Mouse (Mus musculus) ES-Bruce4 (cell line): ENCODE measurements at regions not wholly inside any gene's neighbourhood (a gene's known extent, or its start where the extent isn't known, plus 50 kb on each side); places are given as distances from the start of the nearest gene placed in this dataset.

ENCODE experiments used
- H3K27ac ChIP-seq: 2 replicates; pipeline ENCODE4 v1.5.1; 2012; ENCODE audit warnings: low read length, inconsistent platforms; ENCODE audit not compliant: insufficient read depth
- H3K27me3 ChIP-seq: 2 replicates; pipeline ENCODE4 v1.6.1; 2012; ENCODE audit warnings: mild to moderate bottlenecking, low read length, inconsistent platforms; ENCODE audit not compliant: control insufficient read depth, poor library complexity, insufficient read depth, severe bottlenecking
- H3K36me3 ChIP-seq: 2 replicates; pipeline ENCODE4 v1.6.1; 2012; ENCODE audit warnings: inconsistent platforms, mild to moderate bottlenecking, low read length, moderate library complexity; ENCODE audit not compliant: control insufficient read depth, poor library complexity, insufficient read depth, severe bottlenecking
- H3K4me1 ChIP-seq: one replicate; pipeline ENCODE4 v1.8.1; 2011; ENCODE audit warnings: low read length; ENCODE audit not compliant: control insufficient read depth, insufficient read depth
- H3K4me3 ChIP-seq: 2 replicates; pipeline ENCODE4 v1.5.1; 2011; ENCODE audit warnings: low read depth, mild to moderate bottlenecking, low read length
- H3K9ac ChIP-seq: 2 replicates; pipeline ENCODE4 v1.6.1; 2012; ENCODE audit warnings: low read depth, mild to moderate bottlenecking, inconsistent platforms; ENCODE audit not compliant: poor library complexity, severe bottlenecking
- H3K9me3 ChIP-seq: replicated peaks from 2 replicates; pipeline ENCODE4 v1.6.1; 2012; ENCODE audit warnings: mild to moderate bottlenecking, low read length, inconsistent platforms; ENCODE audit not compliant: control insufficient read depth, poor library complexity, insufficient read depth, severe bottlenecking
- CTCF ChIP-seq: IDR thresholded peaks from one replicate; pipeline ENCODE4 v1.8.1; 2011; ENCODE audit warnings: low read depth, low read length
- EP300 ChIP-seq: IDR thresholded peaks from 2 replicates; pipeline ENCODE4 v1.6.1; 2011; ENCODE audit warnings: low read depth, low read length; ENCODE audit not compliant: insufficient read depth
- POLR2A ChIP-seq: IDR thresholded peaks from one replicate; pipeline ENCODE4 v1.8.1; 2011; ENCODE audit warnings: low read length; ENCODE audit not compliant: insufficient read depth

DNA sequence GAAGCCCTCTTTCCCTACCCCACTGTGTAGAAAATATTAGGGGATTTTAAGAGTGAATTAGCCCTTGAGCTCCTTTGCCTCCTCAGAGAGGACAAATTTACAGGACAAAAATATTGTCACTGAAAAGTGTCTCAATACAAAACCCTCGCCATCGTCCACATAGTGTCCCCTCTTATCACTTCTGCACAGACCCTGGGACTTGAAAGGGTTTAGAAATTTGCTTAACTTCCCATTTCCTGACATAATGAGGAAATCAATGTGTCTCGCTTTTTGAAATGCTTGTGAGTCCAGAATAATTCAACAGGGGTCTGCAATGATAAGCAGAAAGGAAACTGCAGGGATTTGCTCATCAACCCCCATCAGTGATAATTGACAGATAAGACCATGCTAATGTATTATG, 708.5 kb upstream of the Pfkp start:
- no peaks in the 10 kb centered on the region for H3K27me3 ChIP-seq
- no peak for TF ChIP-seq CTCF
- no peak for TF ChIP-seq POLR2A
- TF ChIP-seq EP300 = no peak
- no peaks in the 10 kb centered on the region for H3K9me3 ChIP-seq
- no peaks in the 10 kb centered on the region for H3K36me3 ChIP-seq
- no peaks in the 10 kb centered on the region for H3K4me1 ChIP-seq
- no peak overlapping the region for H3K27ac ChIP-seq
- H3K4me3 ChIP-seq = no peak overlapping the region
- H3K9ac ChIP-seq = no peak overlapping the region

- H3K9me3 ChIP-seq = no peaks in the 10 kb centered on the region
- no peak overlapping the region for H3K27ac ChIP-seq
- H3K4me1 ChIP-seq = no peaks in the 10 kb centered on the region
- TF ChIP-seq EP300 = no peak
- no peak for TF ChIP-seq POLR2A
- TF ChIP-seq CTCF = no peak
- H3K27me3 ChIP-seq = no peaks in the 10 kb centered on the region
- no peak overlapping the region for H3K9ac ChIP-seq
- H3K36me3 ChIP-seq = no peaks in the 10 kb centered on the region
- no peak overlapping the region for H3K4me3 ChIP-seq
Observed at GRCm38 (mm10) chr13:7373559-7373958, 725.0 kb upstream of the Pfkp start.

DNA sequence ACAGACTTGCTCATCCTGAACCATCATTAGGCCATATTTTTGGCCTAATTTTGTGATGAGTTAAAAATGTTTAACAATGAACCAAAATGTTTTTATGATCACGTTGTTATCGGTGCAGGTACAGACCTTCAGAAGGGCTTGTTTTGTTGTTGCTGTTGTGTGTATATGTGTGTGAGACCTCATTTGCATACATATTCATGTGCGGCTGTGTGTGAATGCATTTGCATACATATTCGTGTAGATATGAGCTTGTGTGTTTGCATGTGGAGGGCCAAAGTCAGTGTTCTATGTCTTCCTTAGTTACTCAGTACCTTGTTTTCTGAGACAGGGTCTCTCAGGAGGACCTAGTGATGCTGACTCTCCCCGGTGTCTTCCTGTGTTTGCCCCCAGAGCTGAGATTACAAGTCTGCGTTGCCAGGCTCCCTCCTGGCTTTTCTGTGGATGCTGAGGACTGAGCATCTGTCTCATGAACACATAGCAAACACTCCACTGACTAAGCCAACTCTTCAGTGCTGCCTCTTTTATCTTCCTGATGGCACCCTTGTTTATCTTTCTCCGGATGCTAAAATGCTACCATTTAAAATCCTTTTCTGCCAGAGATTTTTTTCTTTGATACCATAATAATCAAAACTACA, 726.5 kb upstream of the Pfkp start:
- no peaks in the 10 kb centered on the region for H3K27me3 ChIP-seq
- no peaks in the 10 kb centered on the region for H3K9me3 ChIP-seq
- H3K4me3 ChIP-seq = no peak overlapping the region
- no peak overlapping the region for H3K27ac ChIP-seq
- TF ChIP-seq CTCF (no peak), EP300 (no peak), POLR2A (no peak)
- H3K36me3 ChIP-seq = no peaks in the 10 kb centered on the region
- no peaks in the 10 kb centered on the region for H3K4me1 ChIP-seq
- H3K9ac ChIP-seq = no peak overlapping the region

GRCm38 (mm10) chr13:7414342-7415287, 766.0 kb upstream of the Pfkp start:
- Histone ChIP-seq H3K27ac (no peak overlapping the region), H3K27me3 (no peaks in the 10 kb centered on the region), H3K9me3 (no peaks in the 10 kb centered on the region), H3K36me3 (no peaks in the 10 kb centered on the region), H3K4me1 (no peaks in the 10 kb centered on the region), H3K9ac (no peak overlapping the region), H3K4me3 (no peak overlapping the region)
- no peak for TF ChIP-seq CTCF
- no peak for TF ChIP-seq POLR2A
- no peak for TF ChIP-seq EP300

GRCm38 (mm10) chr13:7427750-7428149, 774.9 kb upstream of the Adarb2 start:
- no peaks in the 10 kb centered on the region for H3K4me1 ChIP-seq
- H3K9ac ChIP-seq = no peak overlapping the region
- no peaks in the 10 kb centered on the region for H3K36me3 ChIP-seq
- H3K27ac ChIP-seq = no peak overlapping the region
- no peaks in the 10 kb centered on the region for H3K27me3 ChIP-seq
- H3K4me3 ChIP-seq = no peak overlapping the region
- H3K9me3 ChIP-seq = no peaks in the 10 kb centered on the region
- TF ChIP-seq CTCF = no peak
- TF ChIP-seq EP300 = no peak
- TF ChIP-seq POLR2A = no peak

DNA sequence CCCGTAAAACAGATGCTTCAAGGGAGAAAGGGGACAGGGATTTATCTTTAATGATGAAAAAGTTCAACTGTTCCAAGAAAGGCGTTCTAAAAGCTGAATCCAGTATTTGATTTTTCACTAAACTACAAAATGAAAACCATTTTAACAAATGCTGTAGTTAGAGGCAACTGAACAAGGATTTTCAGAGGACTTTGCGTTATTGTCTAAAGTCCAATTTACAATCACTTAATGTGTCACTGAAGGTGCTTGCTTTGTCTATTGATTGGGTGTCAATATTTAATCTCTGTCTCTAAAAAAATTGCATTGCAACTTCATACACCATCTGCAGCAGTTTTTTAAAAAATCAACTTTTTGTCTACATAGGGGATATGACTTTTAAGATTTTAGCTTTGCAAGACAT, 773.4 kb upstream of the Adarb2 start:
- H3K27ac ChIP-seq = no peak overlapping the region
- no peak for TF ChIP-seq EP300
- TF ChIP-seq POLR2A = no peak
- TF ChIP-seq CTCF = no peak

More for the DNA sequence above, 773.4 kb upstream of the Adarb2 start:
- Histone ChIP-seq H3K9me3 (no peaks in the 10 kb centered on the region), H3K4me3 (no peak overlapping the region), H3K9ac (no peak overlapping the region), H3K4me1 (no peaks in the 10 kb centered on the region), H3K36me3 (no peaks in the 10 kb centered on the region), H3K27me3 (no peaks in the 10 kb centered on the region)
